Mouse (Mus musculus) telencephalon, adult 2 months (tissue): ENCODE results near the gene Zfp985.
"Not testable (repeated sequence)": the region's sequence is repeated elsewhere in the genome, so short reads cannot be mapped to it uniquely, and the experiment has no call there.

ENCODE experiments used
- DNase-seq: peaks from one replicate; pipeline ENCODE4 v3.0.0-alpha.2; 2011; ENCODE audit warnings: low read depth, low spot score

Zfp985 gene

DNA sequence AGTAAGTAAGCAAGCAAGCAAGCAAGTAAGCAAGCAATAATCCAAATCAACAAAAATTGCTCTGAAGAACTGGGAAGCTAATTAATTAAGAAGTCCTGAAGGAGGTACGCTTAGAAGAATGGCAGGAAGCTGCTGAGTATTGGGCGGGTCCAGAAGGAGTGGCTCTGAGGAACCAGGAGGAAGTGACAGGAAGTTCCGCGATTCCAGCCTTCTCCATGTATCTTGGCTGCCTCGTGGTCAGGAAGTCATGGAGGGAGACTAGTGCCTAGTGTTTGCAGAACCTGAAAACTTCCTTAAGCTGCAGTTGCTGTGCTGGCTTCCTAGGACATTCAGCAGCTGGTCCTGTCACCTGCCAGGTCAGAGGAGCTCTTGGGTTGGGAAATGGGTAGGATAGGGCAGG lies at the start of gene Zfp985:
Gene Zfp985 (plus strand): TSS at position 207 of the 400 bp plus-strand sequence.
- DNase-seq: not testable (repeated sequence)

GRCm38 (mm10) chr4:147509174-147509573 lies 43.9 kb upstream of the Zfp985 start:
- DNase-seq: no peak

GRCm38 (mm10) chr4:147518981-147519380 lies 34.1 kb upstream of the Zfp985 start:
- DNase-seq: no peak

GRCm38 (mm10) chr4:147520100-147520499 lies 33.0 kb upstream of the Zfp985 start:
- DNase-seq: no peak

DNA sequence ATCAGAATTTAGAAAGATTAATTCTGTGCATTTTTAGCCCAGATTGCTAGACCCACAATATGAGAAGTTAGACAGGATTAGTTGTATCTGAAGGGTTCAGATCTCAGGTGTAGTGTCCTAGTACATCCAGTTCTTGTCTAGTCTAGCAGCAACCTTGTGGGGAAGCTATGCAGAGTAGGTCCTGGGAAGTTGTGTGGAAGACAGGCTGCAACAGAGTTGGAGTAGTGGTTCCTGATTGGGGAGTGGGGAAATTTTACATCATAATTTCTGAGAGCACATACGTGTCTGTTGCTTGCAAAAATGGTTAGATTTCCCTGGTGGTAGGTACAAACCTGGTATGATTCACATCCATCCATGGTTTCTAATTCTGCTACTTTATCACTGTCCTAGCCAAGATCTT lies 28.0 kb upstream of the Zfp985 start:
- DNase-seq: no peak

- DNase-seq: no peak
These were observed 22.7 kb upstream of the Zfp985 start for GRCm38 (mm10) chr4:147530366-147530765.

- DNase-seq: not testable (repeated sequence)
These were observed 17.2 kb upstream of the Zfp985 start for GRCm38 (mm10) chr4:147535916-147536315.

DNA sequence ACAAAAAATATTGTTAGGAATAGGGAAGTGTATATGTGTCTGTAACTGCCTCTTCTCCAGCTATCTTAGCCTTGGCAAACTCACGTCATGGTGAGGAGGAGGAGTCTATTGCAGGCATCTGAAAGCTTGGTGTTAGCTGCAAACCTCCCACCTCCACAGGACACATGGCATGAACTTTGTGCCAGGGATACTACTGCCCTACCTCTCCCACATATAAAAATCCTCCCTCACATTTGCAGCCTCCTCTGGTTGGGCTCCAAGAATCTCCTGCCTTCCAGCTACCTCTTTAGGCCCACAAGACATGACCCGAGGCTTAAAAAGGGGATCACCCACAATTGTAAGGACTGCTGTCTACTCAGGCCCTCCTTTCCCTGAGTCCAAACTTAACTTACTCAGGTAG lies 15.4 kb upstream of the Zfp985 start:
- no peak for DNase-seq

DNA sequence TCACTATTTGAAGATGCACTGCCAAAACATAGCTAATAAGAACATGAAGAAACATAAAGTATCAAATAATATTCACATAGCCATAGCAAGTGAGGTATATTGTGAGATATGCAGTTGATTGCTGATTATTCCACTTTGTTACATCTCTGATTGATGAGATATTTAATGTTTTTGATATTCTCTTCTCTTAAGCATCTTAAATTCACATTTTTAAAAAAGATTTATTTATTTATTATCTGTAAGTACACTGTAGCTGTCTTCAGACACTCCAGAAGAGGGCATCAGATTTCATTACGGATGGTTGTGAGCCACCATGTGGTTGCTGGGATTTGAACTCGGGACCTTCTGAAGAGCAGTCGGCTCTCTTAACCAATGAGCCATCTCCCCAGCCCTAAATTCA lies 13.2 kb upstream of the Zfp985 start, which contains the start of gene Gm16503:
Gene Gm16503 (plus strand): TSS at position 301 of the 400 bp plus-strand sequence.
- not testable (repeated sequence) for DNase-seq

DNA sequence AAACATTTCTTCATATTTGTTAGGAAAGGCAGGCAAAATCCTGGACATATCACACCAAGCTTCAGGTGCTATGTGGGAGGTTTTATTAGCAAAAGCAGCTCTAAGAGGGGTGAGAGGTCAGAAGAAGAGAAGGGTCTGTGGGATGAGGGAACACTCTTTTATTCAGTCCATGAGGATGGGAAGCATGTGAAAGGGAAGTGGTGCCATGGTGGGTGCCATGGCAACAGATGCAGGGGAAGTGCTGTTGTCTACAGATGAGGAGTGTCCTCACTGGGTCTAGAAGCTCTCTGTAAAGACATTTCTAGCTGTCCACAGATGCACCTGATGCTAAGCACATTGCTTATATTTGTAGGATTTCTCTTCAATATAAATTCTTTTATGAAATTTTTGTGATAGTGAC lies 12.0 kb upstream of the Zfp985 start:
- no peak for DNase-seq

DNA sequence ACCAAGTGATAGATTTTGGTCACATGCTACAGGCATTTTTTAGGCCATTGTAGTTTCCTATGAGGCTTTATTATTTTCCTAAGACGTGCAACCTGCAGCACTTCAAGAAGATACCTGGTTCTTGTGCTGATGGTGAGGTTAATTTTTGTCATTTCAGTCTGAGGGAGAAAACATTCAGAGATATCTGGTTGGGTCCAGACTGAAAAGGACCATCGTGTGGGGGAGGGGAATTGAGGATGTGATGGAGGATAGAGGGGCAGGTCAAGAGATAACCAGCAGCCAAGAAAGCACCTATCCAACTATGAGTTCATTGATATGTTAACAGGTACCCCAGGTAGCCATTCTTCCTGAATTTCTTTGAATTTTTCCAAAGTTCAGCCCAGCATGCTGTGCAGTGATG lies 1.3 kb downstream of the Zfp985 start:
- DNase-seq: not testable (repeated sequence)

DNA sequence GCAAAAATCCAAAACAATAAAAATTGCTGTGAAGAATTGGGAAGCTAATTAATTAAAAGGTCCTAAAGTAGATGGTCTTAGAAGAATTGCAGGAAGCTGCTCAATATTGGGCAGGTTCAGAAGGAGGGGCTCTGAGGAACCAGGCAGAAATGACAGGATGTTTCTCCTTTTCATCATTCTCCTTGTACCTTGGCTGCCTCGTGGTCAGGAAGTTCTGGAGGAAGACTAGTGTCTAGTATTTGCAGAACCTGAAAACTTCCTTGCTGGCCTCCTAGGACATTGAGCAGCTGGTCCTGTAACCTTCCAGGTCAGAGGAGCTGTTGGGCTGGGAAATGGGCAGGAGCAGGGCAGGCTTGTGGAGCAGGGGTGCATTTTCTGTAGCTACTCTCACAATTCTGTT lies 3.8 kb downstream of the Zfp985 start:
- DNase-seq: not testable (repeated sequence)

DNA sequence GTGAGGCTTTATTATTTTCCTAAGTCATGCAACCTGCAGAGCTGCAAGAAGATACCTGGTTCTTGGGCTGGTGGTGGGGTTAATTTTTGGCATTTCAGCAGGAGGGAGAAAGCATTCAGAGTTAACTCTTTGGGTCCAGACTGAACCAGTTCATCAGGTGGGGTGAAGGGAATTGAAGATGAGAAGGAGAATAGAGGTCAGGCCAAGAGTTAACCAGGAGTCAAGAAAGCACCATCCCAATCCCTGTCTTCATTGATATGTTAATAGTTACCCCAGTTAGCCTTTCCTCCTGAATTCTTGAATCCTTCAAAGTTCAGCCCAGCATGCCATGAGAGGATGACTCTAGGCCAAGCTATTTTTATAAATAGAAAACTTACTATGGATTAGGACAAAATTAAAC lies 4.9 kb downstream of the Zfp985 start:
- DNase-seq: not testable (repeated sequence)

DNA sequence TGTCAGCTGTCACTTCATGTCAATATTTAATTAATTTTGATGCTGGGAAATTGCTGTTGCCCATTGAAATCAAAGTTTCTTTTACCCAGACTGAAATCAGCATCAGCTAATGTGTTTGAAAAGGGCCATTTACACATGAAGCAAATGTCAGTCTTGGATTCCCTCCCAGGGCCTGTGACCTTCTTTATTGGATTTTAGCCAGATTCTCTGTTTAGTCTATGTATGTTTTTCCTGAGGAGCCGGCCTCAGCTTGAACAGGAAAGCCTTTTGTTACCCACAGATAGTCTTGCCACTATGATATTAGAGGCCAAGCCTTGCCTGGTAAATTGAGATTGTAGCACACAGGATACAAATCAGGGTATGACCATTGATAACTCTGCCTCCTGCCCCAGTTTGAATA lies 6.0 kb downstream of the Zfp985 start:
- DNase-seq: not testable (repeated sequence)

- DNase-seq: no peak
These were observed 12.5 kb downstream of the Zfp985 start for GRCm38 (mm10) chr4:147565426-147566220.

GRCm38 (mm10) chr4:147571156-147571555 lies 18.1 kb downstream of the Zfp985 start:
- DNase-seq: not testable (repeated sequence)

- DNase-seq: not testable (repeated sequence)
These were observed 26.3 kb downstream of the Zfp985 start for GRCm38 (mm10) chr4:147579371-147579770.

DNA sequence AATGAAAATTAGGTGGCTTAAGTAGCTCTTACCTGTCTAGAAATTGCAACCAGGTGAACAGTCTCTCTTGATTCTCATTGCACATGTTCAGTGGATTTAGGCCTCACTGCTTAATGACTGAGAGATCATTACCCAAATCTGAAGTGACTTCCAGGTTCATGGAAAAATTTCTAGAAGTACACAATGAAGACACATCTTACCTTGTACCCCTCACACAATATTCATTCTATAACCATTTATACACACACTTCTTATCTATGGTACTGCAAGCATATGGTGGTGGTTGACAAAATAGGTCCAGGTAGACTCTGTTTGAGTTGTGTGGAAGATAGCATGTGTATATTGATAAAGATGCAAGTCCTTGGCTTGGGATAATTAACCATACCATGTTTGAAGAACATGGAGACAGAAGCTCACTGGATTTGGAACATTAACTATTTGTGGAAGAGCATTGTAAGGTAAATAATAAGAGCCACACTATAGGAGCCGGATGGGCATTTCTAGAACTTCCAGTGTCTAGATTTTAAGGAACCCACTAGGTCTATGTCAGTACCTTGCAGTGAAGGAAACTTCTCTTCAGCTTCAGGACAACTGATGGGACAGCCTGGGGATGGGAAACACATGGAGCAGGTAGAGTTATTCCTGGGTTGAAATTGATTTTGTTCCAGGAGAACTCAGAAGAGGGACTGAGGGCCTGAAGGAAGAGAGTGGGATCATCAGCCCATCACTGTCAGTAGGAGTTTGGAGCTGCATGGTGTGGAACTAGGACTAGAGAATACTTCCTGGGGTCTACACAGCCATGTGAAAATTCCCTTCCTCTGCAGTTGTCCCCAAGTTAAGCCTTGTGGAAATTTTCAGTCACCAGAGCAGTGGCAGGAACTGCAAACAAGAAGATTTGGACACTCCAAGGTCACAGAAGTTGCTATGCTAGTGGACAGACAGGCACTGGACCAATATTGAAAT lies 33.7 kb downstream of the Zfp985 start:
- no peak for DNase-seq

DNA sequence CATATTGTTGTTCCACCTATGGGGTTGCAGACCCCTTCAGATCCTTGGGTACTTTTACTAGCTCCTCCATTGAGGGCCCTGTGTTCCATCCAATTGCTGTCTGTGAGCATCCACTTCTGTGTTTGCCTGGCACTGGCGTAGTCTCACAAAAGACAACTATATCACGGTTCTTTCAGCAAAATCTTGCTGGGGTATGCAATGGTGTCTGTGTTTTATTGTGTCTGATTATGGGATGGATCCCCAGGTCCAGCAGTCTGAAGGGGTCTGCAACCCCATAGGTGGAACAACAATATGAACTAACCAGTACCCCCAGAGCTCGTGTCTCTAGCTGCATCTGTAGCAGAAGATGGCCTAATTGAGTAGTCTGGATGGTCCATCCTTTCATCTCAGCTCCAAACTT lies 41.6 kb downstream of the Zfp985 start:
- not testable (repeated sequence) for DNase-seq

DNA sequence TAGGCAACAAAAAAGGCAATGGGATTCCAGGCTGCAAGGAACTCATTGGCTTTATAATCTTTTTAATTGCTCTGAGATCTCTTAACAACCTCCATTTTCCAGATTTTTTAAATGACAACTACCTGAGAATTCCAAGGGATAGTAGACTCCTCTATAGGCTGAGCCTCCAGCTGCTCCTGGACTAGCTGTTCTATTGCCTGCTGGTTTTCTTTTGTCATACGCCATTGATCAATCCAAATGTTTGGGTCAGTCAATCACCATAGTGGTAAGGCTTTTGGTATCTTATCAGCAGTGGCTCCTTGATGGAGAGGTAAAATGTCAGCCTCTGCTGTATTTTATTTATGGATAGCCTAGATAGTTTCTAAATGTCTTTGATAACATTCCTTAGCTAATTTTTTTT lies 44.6 kb downstream of the Zfp985 start:
- DNase-seq: no peak

DNA sequence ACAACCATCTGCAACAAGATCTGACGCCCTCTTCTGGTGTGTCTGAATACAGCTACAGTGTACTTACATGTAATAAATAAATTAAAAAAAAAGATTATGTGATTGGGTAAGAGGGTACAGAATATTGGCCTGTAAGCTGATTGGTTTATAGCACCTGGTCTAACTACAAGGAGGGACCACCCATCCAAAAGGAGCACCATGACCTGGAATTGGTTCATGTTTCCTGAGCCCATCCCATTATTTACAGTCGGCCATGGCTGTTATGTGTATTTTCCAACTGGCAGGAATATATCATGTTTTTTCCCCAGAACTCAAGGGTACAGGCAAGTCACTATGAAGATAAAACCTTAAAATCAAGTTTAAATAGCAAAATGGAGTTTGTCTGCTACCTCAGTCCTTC lies 45.8 kb downstream of the Zfp985 start:
- no peak for DNase-seq

- no peak for DNase-seq
These were observed 48.8 kb downstream of the Zfp985 start for GRCm38 (mm10) chr4:147601881-147602280.
